Mouse (Mus musculus): ENCODE data around the gene Fyn. TPM values are rescaled to one million over a fixed set of nuclear protein-coding genes. Genes with fewer than 3 reads are reported as not detected.

Gene Fyn
- total RNA-seq, 2 experiments from 2014 or later = 176 to 188 TPM

DNA sequence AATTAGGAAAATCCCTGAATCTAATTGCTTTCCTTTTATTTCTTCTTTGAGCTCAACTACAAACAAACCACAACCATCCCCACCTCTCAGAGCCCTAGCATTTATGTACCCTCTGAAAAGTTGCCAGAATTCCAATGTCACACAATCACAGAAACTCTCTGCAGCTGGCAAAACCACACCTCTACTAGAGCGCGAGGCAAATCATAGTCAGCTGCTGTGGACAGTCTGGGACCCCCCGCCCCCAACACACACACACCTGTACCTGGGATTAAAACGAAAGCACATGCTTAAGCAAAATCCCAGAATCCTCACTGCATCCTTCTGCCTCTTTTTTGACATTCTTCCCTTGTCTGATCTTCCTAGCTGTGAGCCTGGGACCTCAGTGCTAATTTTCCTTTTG, 230.9 kb downstream of the Fyn start:
- intact Hi-C loops (cut with DNase I) = no loop called here
- no peak for DNase-seq (ENCODE audit: extremely low spot score in 1 of 2, low spot score in 2 of 2)

GRCm38 (mm10) chr10:39600115-39600514, 231.5 kb downstream of the Fyn start:
- intact Hi-C loops (cut with DNase I) = no loop called here

GRCm38 (mm10) chr10:39601068-39601467, 232.4 kb downstream of the Fyn start:
- DNase-seq (ENCODE audit: extremely low spot score in 1 of 2, low spot score in 2 of 2) = no peak
- intact Hi-C loops (cut with DNase I) = no loop called here

More at GRCm38 (mm10) chr10:39600115-39600514, 231.5 kb downstream of the Fyn start:
- no peak for DNase-seq (ENCODE audit: extremely low spot score in 1 of 2, low spot score in 2 of 2)

DNA sequence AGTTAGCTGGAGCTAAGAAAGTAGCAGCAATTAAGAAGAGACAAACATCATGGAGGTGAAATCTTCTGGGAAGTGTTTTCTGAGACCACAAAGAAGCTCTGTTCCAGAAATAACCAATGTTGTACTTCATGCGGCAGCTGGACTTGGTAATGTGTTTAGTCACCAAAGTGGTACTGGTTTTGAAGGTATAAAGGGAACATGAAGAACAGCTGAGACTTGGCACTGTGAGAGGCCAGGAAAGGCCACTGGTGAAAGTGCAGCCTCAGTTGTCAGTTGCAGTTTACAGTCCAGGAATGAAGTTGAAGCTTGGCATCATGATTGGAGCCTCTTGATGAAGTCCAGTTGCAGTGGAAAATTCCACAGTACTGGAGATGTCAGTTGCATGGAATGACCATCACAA, 237.8 kb downstream of the Fyn start:
- intact Hi-C loops (cut with DNase I) = no loop called here

DNA sequence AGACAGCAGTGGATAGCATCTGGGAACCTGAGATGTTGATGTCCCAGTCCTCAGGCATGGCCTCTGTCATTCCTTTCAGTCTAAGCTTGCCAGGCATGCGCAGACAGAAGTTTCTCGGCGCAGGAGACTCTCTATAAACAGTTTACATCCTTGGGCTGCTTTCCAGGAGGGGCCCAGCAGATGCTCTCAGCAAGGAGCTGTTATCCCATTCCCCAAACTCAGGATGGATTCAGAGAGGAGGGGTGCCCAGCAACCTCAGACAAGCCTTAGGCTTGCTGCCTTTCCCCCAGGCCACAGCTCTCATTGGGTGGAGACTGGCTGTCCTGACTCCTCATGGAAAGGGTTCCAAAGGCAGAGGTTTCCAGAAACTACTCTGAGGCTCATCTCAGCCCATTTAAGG, 242.6 kb downstream of the Fyn start:
- intact Hi-C loops (cut with DNase I) = no loop called here
- DNase-seq (ENCODE audit: extremely low spot score in 1 of 2, low spot score in 2 of 2) = no peak

More for the DNA sequence above, 237.8 kb downstream of the Fyn start:
- DNase-seq (ENCODE audit: extremely low spot score in 1 of 2, low spot score in 2 of 2) = no peak

- intact Hi-C loops (cut with DNase I) = no loop called here
- DNase-seq (ENCODE audit: extremely low spot score in 1 of 2, low spot score in 2 of 2) = no peak
Measured at GRCm38 (mm10) chr10:39612131-39612530, 243.5 kb downstream of the Fyn start.

GRCm38 (mm10) chr10:39612633-39612988, 244.0 kb downstream of the Fyn start, which contains the start of gene Traf3ip2:
Gene Traf3ip2 (plus strand): TSS chr10:39612934.
- intact Hi-C loops (cut with DNase I) = no loop called here
- no peak for DNase-seq (ENCODE audit: extremely low spot score in 1 of 2, low spot score in 2 of 2)

DNA sequence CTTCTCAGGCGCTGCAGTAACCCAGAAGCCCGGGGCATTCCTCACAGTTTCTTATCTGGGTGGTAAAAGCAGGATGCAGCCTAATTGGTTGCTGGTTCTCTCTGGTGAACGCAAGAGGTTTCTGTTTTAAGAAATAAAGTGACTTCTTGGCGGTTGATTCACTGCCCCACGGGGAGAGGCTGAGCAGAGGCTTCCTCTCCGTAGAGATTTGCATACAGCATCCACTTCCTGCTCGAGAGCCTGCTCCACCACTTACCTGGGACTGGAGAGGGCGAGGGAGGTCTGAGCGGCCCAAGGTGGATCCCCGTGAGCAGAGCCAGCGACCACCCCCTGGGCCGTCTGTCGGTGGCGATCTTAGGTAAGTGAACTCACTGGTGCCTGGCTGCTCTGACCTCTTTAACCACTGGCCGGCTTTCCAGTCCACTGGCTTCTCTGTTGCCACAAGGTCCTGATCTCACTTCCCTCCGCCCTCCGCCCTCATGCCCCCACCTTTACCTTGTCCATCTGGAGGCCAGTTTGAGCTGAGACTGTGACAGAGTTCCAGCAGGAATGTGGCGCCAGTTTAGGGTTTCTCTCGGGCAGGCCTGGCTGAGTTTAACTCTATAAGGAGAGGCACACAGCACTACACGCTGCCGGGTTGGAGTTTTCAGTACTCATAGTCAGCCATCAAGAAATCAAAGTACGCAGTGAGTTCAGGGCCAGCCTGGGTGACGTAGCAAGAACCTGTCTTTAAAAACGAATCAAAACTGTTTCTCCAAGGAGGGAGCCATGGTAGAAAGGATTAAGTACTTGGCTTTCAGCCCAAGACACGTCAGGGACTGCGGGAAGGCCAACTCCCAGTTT, 244.6 kb downstream of the Fyn start:
- intact Hi-C loops (cut with DNase I) = no loop called here
- no peak for DNase-seq (ENCODE audit: extremely low spot score in 1 of 2, low spot score in 2 of 2)

DNA sequence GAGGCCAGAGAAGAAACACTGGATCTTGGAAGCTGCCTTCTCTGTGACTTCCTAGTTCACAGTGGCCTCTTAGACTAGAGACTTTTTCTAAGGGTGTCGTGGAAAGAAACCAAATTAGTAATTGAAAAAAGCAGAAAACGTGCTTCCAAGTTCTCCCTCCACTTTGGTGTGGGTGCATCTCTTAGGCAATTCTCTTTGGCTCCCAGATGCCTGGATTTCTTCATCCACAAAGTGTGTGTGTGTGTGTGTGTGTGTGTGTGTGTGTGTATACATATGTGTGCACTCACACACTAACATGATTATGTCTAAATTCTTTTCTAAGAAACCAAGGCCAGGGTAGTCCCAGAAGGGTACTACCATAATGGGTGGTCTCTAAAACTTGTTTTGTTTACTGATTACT, 245.3 kb downstream of the Fyn start:
- no peak for DNase-seq (ENCODE audit: extremely low spot score in 1 of 2, low spot score in 2 of 2)
- intact Hi-C loops (cut with DNase I) = no loop called here

- DNase-seq (ENCODE audit: extremely low spot score in 1 of 2, low spot score in 2 of 2) = no peak
- intact Hi-C loops (cut with DNase I) = no loop called here
Measured at GRCm38 (mm10) chr10:39614676-39615075, 246.0 kb downstream of the Fyn start.

Other genes starting within 250 kb of the Fyn start
- gene Fam229b, start 234.9 kb upstream of the Fyn start, total RNA-seq (2021) = 10 to 100 TPM; 15.9 to 20.1 TPM
- 1 to 10 TPM; 2.8 to 4.9 TPM for gene Tube1, start 234.9 kb upstream of the Fyn start, total RNA-seq (2021)
- gene Ccn6, start 205.1 kb upstream of the Fyn start, total RNA-seq (2021) = under 1 TPM; 0.32 to 0.39 TPM
- gene Traf3ip2, start 244.1 kb downstream of the Fyn start, total RNA-seq (2021) = 1 to 10 TPM in 1 of 2 experiments, under 1 TPM in 1; 0.47 to 1.2 TPM

Data from left cerebral cortex, postnatal 10 days (tissue).